Mouse (Mus musculus) embryo, embryonic 11 days (tissue): ENCODE measurements around the gene Ywhah.

Experiments used
- DNase-seq: peaks from one replicate; pipeline ENCODE4 v3.0.0-alpha.2; 2015

Gene Ywhah

DNA sequence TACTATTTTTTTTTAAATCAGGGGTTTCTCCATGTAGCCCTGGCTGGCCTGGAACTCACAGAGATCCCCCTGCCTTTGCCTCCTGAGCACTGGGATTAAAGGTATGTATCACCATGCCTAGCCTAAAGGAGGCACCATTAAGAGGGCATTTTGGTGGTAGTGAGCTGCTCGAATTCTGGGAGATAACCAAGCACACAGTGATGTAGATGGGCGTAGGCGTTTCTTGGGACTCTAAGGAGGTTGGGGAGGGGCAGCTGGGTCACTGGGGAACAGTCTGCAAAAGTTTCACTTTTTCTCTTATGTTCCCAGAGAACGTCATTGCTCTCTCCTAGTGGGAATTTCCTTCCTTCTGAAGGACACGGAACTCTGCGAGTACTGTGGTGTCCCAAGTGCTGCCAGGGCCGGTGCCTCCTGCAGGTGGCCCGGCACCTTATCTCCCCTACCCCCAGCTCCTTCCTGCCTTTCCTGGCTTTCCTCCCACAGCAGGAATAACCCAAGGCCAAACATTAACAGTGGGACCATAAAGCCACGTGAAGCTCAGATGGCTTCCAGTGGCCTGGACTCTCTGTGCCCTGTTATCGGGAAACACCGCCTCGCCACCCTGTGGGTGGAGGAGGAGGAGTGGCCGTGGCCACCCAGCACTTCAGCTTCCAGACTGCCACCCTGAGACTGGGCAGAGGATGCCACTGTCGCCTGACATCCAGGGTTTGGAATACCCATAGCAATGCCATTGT, 34.4 kb downstream of the Ywhah start:
- DNase-seq = no peak

GRCm38 (mm10) chr5:33056126-33056765, 37.6 kb downstream of the Ywhah start:
- DNase-seq = no peak

GRCm38 (mm10) chr5:33070071-33070470, 51.5 kb downstream of the Ywhah start:
- DNase-seq = no peak

- no peak for DNase-seq
Observed at GRCm38 (mm10) chr5:33076490-33077191, 58.0 kb downstream of the Ywhah start.
